Comparison of ENCODE assay signal across 8 mouse cellular contexts in the genomic region with DNA sequence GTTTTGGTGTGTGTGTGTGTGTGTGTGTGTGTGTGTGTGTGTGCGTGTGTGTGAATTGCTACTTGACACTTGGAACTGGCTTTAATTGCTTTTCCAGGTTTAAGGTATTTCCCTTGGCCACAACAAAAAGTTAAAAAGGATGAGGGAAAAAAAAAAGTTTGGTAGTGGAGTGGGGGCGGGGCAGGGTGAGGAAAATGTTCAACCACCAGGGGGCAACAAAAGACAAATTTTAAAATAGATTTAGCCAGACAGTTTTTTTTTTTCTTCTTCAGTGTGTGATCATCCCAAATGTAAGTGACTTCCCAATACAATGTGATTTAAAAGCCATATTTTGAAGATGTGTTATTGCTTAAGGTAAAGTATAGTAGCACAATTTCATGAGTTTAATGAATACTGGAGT. TPM values are rescaled to one million over a fixed set of nuclear protein-coding genes. Genes with fewer than 3 reads are reported as not detected.
DNase-seq lines count a peak whose midpoint lies in the region; ATAC-seq lines count a peak whose summit lies in the region.

No protein-coding gene starts in this region.

- WGBS in heart, embryonic 12.5 days = 20% methylated on average over 2 of the region's 2 CpGs

- no peak overlapping the region for H3K4me3 ChIP-seq in heart, embryonic 12.5 days

- peaks cover 7% of the 10 kb centered on the region; the same call in 1 of the 2 replicates for H3K4me1 ChIP-seq in heart, embryonic 12.5 days (replicated peaks)

- no peak overlapping the region for H3K9ac ChIP-seq in heart, embryonic 12.5 days

- no peak for ATAC-seq in heart, embryonic 12.5 days (ENCODE audit: insufficient number of reproducible peaks, low FRiP score)

- peak overlapping the region; percentile 43; the same call in 1 of the 2 replicates for H3K4me2 ChIP-seq in heart, embryonic 12.5 days

- H3K27ac ChIP-seq in heart, embryonic 12.5 days (ENCODE audit: poor library complexity, severe bottlenecking) = no peak overlapping the region

- DNase-seq in cerebellum, adult 11 months = peak; percentile 33
- no peak for DNase-seq in cerebellum, adult 11-12 months
- DNase-seq in A20 (ENCODE audit: low read depth, low spot score) = peak; percentile 38
- peak; percentile 44 to 66 for DNase-seq in cerebellum, postnatal 4 days (ENCODE audit: low spot score in 2 of 2)
- peak; percentile 77 to 81 for DNase-seq in kidney, postnatal 4 days
- peak; percentile 78 for DNase-seq in lung, postnatal 10 days
- DNase-seq in T-cell, adult 2 months (ENCODE audit: low spot score) = no peak

- H3K9me3 ChIP-seq in heart, embryonic 12.5 days (replicated peaks) = no peaks in the 10 kb centered on the region

- no peaks in the 10 kb centered on the region for H3K36me3 ChIP-seq in heart, embryonic 12.5 days

- no peaks in the 10 kb centered on the region for H3K27me3 ChIP-seq in heart, embryonic 12.5 days (replicated peaks)

RNA-seq across cellular contexts. Expression of a gene that starts 4.7 kb away (rescaled TPM):
- 89.3 and 89.7 TPM in 2 replicates for polyA plus RNA-seq in heart, embryonic 12.5 days (2016; fragmentation: Nextera tagmentation; extraction: Ambion mirVana)

Comparison
In these comparisons a context has a peak if more than half of its experiments do, and no peak if none do; other contexts are left out.
1. DNase-seq: peak in cerebellum, adult 11 months (single experiment), A20 (single experiment), cerebellum, postnatal 4 days (2 of 2), kidney, postnatal 4 days (2 of 2) and lung, postnatal 10 days (single experiment); none in cerebellum, adult 11-12 months (single experiment) and T-cell, adult 2 months (single experiment).